Mouse (Mus musculus): Measurements from ENCODE around the gene Eipr1. TPM values are rescaled to one million over a fixed set of nuclear protein-coding genes. Genes with fewer than 3 reads are reported as not detected.
"Not testable (repeated sequence)": the region's sequence is repeated elsewhere in the genome, so short reads cannot be mapped to it uniquely, and the experiment has no call there.

The Eipr1 gene
- polyA plus RNA-seq, 1 experiment from 2014 or later: 24.9 TPM

GRCm38 (mm10) chr12:28910568-28910967 is 159.0 kb downstream of the Eipr1 start:
- WGBS: 61% methylated on average over 8 of the region's 8 CpGs
- H3K4me3 ChIP-seq (ENCODE audit: low read length): no peak overlapping the region
- H3K4me1 ChIP-seq (ENCODE audit: control insufficient read depth, insufficient read depth, low read length): no peaks in the 10 kb centered on the region
- no peak overlapping the region for H3K27ac ChIP-seq (ENCODE audit: low read length)
- no peak overlapping the region for H3K9ac ChIP-seq (ENCODE audit: low read length)
- no peaks in the 10 kb centered on the region for H3K27me3 ChIP-seq (ENCODE audit: control insufficient read depth, insufficient read depth, low read length)
- H3K36me3 ChIP-seq (ENCODE audit: control insufficient read depth, insufficient read depth): no peaks in the 10 kb centered on the region
- H3K9me3 ChIP-seq (replicated peaks; ENCODE audit: control insufficient read depth, low read length): no peaks in the 10 kb centered on the region
- ATAC-seq (replicated peaks; ENCODE audit: extremely low read depth, insufficient read depth, low FRiP score): no peak
- H3K4me2 ChIP-seq (ENCODE audit: low read depth, low read length): no peak overlapping the region

- WGBS: 66% methylated on average over 18 of the region's 18 CpGs
- no peaks in the 10 kb centered on the region for H3K9me3 ChIP-seq (replicated peaks; ENCODE audit: control insufficient read depth, low read length)
- H3K27ac ChIP-seq (ENCODE audit: low read length): no peak overlapping the region
- no peak overlapping the region for H3K9ac ChIP-seq (ENCODE audit: low read length)
- H3K4me3 ChIP-seq (ENCODE audit: low read length): no peak overlapping the region
- no peak overlapping the region for H3K4me2 ChIP-seq (ENCODE audit: low read depth, low read length)
- H3K27me3 ChIP-seq (ENCODE audit: control insufficient read depth, insufficient read depth, low read length): no peaks in the 10 kb centered on the region
- no peak for ATAC-seq (replicated peaks; ENCODE audit: extremely low read depth, insufficient read depth, low FRiP score)
- no peaks in the 10 kb centered on the region for H3K4me1 ChIP-seq (ENCODE audit: control insufficient read depth, insufficient read depth, low read length)
- no peaks in the 10 kb centered on the region for H3K36me3 ChIP-seq (ENCODE audit: control insufficient read depth, insufficient read depth)
Measured at GRCm38 (mm10) chr12:28912351-28912936, 160.8 kb downstream of the Eipr1 start.

- ATAC-seq (replicated peaks; ENCODE audit: extremely low read depth, insufficient read depth, low FRiP score): no peak
- 61% methylated on average over 3 of the region's 3 CpGs for WGBS
Measured at GRCm38 (mm10) chr12:28913099-28913498, 161.5 kb downstream of the Eipr1 start.

GRCm38 (mm10) chr12:28914056-28914455 is 162.5 kb downstream of the Eipr1 start:
- H3K4me3 ChIP-seq (ENCODE audit: low read length); H3K4me2 ChIP-seq (ENCODE audit: low read depth, low read length); H3K27me3 ChIP-seq (ENCODE audit: control insufficient read depth, insufficient read depth, low read length); H3K27ac ChIP-seq (ENCODE audit: low read length); H3K9me3 ChIP-seq (replicated peaks; ENCODE audit: control insufficient read depth, low read length); ATAC-seq (replicated peaks; ENCODE audit: extremely low read depth, insufficient read depth, low FRiP score); H3K36me3 ChIP-seq (ENCODE audit: control insufficient read depth, insufficient read depth); H3K9ac ChIP-seq (ENCODE audit: low read length); H3K4me1 ChIP-seq (ENCODE audit: control insufficient read depth, insufficient read depth, low read length): not testable (repeated sequence)
- WGBS: 93% methylated on average over 1 of the region's 1 CpGs

More at GRCm38 (mm10) chr12:28913099-28913498, 161.5 kb downstream of the Eipr1 start:
- H3K27me3 ChIP-seq (ENCODE audit: control insufficient read depth, insufficient read depth, low read length): no peaks in the 10 kb centered on the region
- no peak overlapping the region for H3K9ac ChIP-seq (ENCODE audit: low read length)
- H3K4me1 ChIP-seq (ENCODE audit: control insufficient read depth, insufficient read depth, low read length): no peaks in the 10 kb centered on the region
- H3K4me2 ChIP-seq (ENCODE audit: low read depth, low read length): no peak overlapping the region
- H3K4me3 ChIP-seq (ENCODE audit: low read length): no peak overlapping the region
- no peaks in the 10 kb centered on the region for H3K9me3 ChIP-seq (replicated peaks; ENCODE audit: control insufficient read depth, low read length)
- H3K27ac ChIP-seq (ENCODE audit: low read length): no peak overlapping the region
- H3K36me3 ChIP-seq (ENCODE audit: control insufficient read depth, insufficient read depth): no peaks in the 10 kb centered on the region

Other genes starting within 250 kb of the Eipr1 start
- 0.09 and 0.16 TPM in 2 replicates for gene Dcdc2c, start 199.4 kb upstream of the Eipr1 start, polyA plus RNA-seq (2015; fragmentation: Nextera tagmentation; extraction: Ambion mirVana)
- not detected in 2 replicates for gene Allc, start 169.3 kb upstream of the Eipr1 start, polyA plus RNA-seq (2015; fragmentation: Nextera tagmentation; extraction: Ambion mirVana)
- gene Colec11, start 128.4 kb upstream of the Eipr1 start, polyA plus RNA-seq (2015; fragmentation: Nextera tagmentation; extraction: Ambion mirVana): 19.5 and 20.7 TPM in 2 replicates
- 327 and 342 TPM in 2 replicates for gene Rps7, start 115.8 kb upstream of the Eipr1 start, polyA plus RNA-seq (2015; fragmentation: Nextera tagmentation; extraction: Ambion mirVana)
- gene Rnaseh1, start 102.2 kb upstream of the Eipr1 start, polyA plus RNA-seq (2015; fragmentation: Nextera tagmentation; extraction: Ambion mirVana): 19.3 and 20.8 TPM in 2 replicates
- gene Adi1, start 76.6 kb upstream of the Eipr1 start, polyA plus RNA-seq (2015; fragmentation: Nextera tagmentation; extraction: Ambion mirVana): 51.1 and 54.0 TPM in 2 replicates
- gene Trappc12, start 1.3 kb upstream of the Eipr1 start, polyA plus RNA-seq (2015; fragmentation: Nextera tagmentation; extraction: Ambion mirVana): 34.5 and 35.2 TPM in 2 replicates